Mouse (Mus musculus): ENCODE measurements around the gene Tpi1.

Tpi1 gene

DNA sequence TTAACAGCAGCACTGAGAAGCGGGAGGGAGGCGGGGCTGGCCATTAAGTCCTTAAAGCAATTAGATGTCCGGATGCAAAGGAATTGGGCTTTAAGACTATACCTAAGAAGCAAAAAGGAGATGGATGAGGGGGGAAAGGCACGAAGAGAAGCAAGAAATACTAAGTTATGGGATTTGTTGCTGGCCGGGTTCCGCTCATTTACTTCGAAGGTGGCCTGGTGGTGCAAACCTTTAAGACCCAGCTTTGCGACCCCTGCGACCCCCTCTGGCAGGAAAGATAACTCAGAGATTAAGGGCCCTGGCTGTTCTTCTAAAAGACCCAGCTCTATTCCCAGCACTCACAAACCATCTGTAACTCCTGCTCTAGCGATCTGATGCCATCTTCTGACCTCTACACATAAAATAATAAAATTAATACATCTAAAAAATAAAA is 34.1 kb downstream of the Tpi1 start:
- DNase-seq (ENCODE audit: extremely low read depth, low read depth): no peak

DNA sequence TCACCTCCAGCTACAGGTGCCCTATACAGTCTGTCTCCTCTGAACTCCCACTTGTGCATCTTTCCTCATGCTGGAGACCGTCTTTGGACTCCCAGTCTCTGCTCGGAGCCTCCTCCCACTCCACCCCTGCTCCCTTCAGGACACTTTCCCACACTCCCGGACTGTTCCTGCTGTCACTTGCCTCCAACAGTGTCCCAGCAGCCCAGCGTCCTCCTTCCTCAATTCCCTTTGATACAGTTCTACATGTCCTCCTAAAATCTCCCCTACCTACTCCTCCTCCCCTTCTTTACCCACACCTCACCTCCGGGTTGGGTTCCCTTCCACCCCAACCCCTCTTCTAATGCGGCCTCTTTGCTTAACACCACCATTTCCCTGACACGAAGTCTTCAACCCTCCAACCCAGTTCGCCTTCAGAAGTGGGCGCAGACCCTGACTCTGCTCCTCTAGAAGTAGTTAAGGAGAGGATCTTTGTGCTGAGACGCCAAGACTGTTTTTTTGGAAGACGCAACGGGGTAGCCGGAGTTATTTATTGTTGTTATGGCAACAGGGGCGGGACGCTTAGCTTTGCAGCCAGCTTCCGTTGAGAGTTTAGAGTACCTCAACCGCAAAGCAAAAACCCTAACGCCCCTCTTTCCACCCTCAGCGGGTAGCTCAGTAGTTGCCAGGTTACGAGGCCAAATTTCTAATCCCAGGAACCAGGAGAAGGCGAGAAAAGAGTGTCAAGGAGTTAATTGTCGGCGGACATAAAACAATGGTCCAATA is 34.7 kb downstream of the Tpi1 start, which contains the start of gene Lrrc23:
Gene Lrrc23, minus strand, starts transcription at position 506 of the 762 bp plus-strand sequence.
- no peak for DNase-seq (ENCODE audit: extremely low read depth, low read depth)

DNA sequence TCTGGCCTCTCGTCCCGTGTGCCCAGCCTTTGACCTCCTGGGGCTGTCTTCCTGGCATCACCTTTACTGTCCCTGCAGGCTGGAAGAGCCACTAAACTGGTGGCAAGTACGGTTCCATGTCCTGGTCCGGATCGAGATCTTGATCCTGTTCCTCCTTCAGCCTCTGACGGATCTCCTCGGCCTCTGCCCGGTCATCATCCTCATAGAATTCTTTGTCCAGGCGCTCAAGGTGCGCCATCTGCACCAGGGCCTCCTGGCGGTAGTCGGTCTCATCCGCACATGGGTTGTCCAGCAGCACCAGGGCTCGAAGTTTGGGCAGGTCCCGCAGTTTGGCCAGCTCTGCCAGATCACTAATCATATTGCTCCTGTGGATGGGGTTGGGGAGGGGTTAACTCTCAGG is 43.6 kb downstream of the Tpi1 start:
- DNase-seq (ENCODE audit: extremely low read depth, low read depth): no peak

DNA sequence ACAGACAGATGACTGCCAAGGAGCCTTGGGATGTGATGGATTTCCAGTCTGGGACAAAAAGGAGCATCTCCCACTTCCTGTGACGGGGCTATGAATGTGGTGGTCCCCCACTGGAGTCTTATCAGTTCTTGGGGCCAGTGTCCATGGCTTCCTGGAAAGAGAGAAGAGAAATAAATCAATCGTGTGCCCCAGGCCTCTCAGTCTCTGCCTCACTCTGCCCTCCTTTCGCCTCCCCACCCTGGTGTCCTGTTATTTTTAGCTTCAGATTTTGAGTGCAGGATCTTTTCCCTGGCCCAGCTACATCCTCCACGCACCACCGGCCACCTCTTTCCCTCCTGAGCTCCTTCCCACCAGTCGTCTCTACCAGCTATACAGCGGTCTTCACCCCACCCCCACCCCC is 44.1 kb downstream of the Tpi1 start:
- DNase-seq (ENCODE audit: extremely low read depth, low read depth): no peak

DNA sequence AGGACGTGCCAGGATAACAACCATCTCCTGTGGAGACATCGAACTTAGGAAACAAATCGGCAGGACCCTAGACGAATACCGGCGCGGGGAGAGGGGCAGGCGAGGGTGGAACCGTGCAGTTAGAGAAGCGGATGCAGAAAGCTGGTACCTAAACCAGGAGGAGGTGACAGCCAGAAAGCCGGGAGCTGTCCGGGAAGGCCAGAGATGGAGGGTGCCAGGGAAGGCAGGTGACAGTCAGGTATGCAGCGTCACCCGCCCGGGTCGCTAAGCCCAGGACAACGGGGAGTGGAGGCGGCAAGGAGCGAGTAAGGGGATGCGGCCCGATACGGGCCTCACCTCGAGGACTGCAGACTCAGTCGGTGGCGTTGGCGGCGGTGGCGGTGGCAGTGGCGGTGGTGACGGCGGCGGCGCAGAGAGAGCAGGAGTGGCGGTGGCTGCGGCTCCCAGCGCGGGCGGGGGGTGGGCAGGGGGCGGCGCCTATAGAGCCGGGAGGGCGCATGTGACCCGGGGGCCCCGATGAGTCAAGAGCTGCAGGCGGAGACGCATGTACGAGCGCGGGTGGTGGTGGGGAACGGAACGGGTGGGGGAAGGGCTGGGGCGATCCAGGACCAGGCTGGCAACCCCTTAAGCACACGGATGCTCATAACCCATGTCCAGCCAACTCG is 44.9 kb downstream of the Tpi1 start, which contains the start of gene Eno2:
Gene Eno2, minus strand, starts transcription at position 573 of the 665 bp plus-strand sequence.
- peak; percentile 25 for DNase-seq (ENCODE audit: extremely low read depth, low read depth)

DNA sequence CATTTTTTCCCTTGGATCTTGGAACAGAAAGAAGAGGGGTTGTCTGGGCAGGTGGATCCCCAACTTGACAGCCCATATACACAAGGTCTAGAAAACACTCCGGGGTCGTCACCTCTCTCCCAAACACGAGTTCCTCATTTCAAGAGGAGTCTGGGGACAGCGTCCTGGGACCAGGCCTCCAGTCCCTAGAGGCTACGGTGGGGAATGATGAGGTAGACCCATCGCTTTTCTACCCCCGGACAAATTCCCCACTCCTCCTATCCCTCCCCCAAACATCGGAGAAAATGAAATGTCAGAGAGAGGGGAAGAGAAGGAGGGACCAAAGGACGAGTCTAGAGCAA is 45.4 kb downstream of the Tpi1 start:
- DNase-seq (ENCODE audit: extremely low read depth, low read depth): peak; percentile 35

DNA sequence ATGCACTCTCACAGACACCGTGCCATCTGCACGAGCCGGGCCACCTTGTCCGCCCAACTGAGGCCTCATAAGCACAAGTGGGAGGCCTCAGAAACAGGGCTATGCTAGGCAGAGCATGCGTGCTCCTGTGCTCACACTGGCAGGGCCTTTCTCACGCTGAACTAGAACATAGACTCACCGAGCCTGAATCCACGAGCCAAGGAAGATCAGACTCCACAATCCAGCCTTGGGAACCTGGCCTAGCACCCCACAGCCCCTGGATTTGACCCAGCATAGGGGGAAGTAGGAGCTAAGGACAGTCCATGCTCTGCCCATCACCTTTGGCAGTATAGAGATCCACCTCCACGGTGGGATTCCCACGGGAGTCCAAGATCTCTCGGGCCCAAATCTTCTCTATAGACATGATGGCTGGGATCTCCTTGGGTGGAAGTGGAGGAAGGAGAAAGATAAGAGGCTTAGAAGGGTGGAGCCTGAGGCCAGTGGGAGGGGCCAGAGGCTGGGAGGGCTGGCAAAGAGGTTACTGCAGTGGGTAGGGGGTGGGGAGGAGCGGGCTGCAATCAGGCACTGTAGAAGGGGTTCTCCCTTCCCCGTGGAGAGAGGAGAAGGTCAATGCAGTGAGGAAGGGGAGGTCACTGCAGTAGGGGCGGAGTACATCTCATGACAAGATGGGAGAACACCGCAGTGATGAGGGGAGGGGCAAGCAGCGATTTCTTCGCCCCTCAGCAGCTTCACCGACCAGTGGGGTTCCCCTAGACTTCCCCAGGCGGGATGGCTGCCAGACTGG is 46.0 kb downstream of the Tpi1 start:
- DNase-seq (ENCODE audit: extremely low read depth, low read depth): peak; percentile 66

DNA sequence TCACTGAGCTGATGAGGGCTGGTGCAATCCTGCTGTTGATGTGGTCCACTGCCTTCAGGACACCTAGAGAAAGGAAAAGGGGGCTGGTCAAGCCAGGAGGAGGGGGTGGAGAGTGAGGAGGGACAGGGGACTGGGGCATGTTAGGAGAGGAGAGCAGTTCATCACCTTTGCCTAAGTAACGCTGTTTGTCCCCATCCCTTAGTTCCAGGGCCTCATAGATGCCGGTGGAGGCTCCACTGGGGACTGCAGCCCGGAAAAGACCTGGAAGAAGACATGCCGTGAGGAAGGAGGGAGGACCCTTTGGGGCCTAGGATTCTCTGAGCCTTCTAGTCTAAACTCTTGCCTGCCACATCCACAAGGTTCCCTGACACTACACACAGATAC is 46.6 kb downstream of the Tpi1 start:
- DNase-seq (ENCODE audit: extremely low read depth, low read depth): no peak

DNA sequence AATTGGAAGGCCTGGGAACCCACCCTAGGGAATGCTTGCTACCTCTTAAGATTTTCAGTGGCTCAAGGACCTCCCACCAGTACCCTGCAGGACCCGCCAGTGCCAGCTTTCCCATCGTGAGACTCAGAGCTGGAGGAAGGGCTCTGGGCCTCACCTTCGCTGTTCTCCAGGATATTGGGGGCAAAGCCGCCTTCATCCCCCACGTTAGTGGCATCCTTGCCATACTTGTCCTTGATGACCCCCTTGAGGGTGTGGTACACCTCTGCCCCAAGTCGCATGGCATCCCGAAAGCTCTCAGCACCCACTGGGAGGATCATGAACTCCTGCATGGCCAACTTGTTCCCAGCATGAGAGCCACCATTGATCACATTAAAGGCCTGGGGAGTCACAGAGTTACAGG is 48.1 kb downstream of the Tpi1 start:
- no peak for DNase-seq (ENCODE audit: extremely low read depth, low read depth)
